Mouse (Mus musculus): ENCODE results near the gene Mrpl22.
"Not testable (repeated sequence)": the region's sequence is repeated elsewhere in the genome, so short reads cannot be mapped to it uniquely, and the experiment has no call there.

Mrpl22 gene

GRCm38 (mm10) chr11:58226425-58226824 is 55.0 kb downstream of the Mrpl22 start:
- DNase-seq (ENCODE audit: low spot score in 2 of 2) = no peak

GRCm38 (mm10) chr11:58228021-58228420 is 56.6 kb downstream of the Mrpl22 start:
- DNase-seq (ENCODE audit: low spot score in 2 of 2) = not testable (repeated sequence)

All from right cerebral cortex, postnatal 10 days (tissue).